ENCODE assay signal across 30 mouse cellular contexts in the genomic region with DNA sequence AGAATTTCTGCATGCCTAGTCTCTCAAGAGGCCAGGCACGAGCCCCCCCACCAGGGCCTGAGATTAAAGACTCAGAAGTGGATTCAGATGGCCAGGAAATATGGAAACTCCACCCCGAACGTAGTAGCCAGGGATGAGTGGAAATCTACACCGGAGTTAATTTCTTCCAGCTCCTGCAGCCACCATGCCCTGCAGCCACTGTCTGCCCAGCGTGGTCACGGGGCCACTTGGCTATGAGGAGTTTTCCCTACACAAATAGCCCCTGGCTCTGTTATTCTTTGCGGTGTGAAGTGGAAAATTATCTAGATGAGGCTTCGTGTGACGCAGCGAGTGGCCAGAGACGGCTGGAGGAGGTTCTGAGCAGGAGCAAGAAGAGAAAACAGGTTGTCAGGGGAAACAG.
A peak's percentile ranks its signal among the peaks of the same experiment; 100 is the strongest.
DNase-seq lines count a peak whose midpoint lies in the region; ATAC-seq and TF ChIP-seq lines count a peak whose summit lies in the region.
"Had no signal": no experiment of that assay in that cellular context is flagged by ENCODE, and none has a peak within 500 bp of the region (broad histone marks: within the 10 kb centered on the region; RNA-seq: fewer than 3 reads in every experiment).

No protein-coding gene starts in this region.

- DNase-seq in gastrocnemius, adult 2 months: peak; percentile 54
- no peak for DNase-seq in gastrocnemius, postnatal 10 days
- DNase-seq in embryo, embryonic 10.5 days (ENCODE audit: low spot score): peak; percentile 42
- peak; percentile 87 for DNase-seq in embryonic facial prominence, embryonic 11.5 days (ENCODE audit: low spot score)
- peak; percentile 44 for DNase-seq in limb, embryonic 11.5 days (ENCODE audit: low spot score)
- no peak for DNase-seq in adrenal gland, adult 18-20 months (ENCODE audit: low spot score in 2 of 2)
- DNase-seq in adrenal gland, adult 2 months: no peak
- DNase-seq: adrenal gland, postnatal 14 days; cerebellum, adult 11-12 months; heart, adult 18-20 months; heart, postnatal 4 days; kidney, adult 11 months; kidney, postnatal 25 days; liver, postnatal 0 days; lung, postnatal 4 days; right cerebral cortex, adult 18-20 months; right cerebral cortex, postnatal 4 days; thymus, adult 2 months; thymus, postnatal 36 days had no signal

- WGBS in embryonic facial prominence, embryonic 11.5 days: 21% methylated on average over 11 of the region's 11 CpGs
- WGBS in limb, embryonic 11.5 days: 36% methylated on average over 11 of the region's 11 CpGs

- TF ChIP-seq CTCF in gastrocnemius, adult 2 months (IDR thresholded peaks at IDR 0.05): no peak

- peak; percentile 76; the same call in 1 of the 2 replicates for ATAC-seq in embryonic facial prominence, embryonic 11.5 days (replicated peaks; ENCODE audit: insufficient number of reproducible peaks, low FRiP score, low TSS enrichment, low read depth)
- ATAC-seq in limb, embryonic 11.5 days (ENCODE audit: insufficient number of reproducible peaks, low FRiP score, low TSS enrichment, low read depth): no peak
- ATAC-seq: inflammation-experienced regulatory T-cells, adult 6 months; liver, embryonic 12.5 days; liver, postnatal 0 days; lung, postnatal 0 days had no signal

- intact Hi-C loops in gastrocnemius, adult 2 months (cut with DNase I): no loop called here

- H3K4me2 ChIP-seq in embryonic facial prominence, embryonic 11.5 days (ENCODE audit: low read depth, low read length): no peak overlapping the region
- no peak overlapping the region for H3K4me2 ChIP-seq in limb, embryonic 11.5 days (ENCODE audit: low read depth, severe bottlenecking)
- H3K4me2 ChIP-seq: heart, embryonic 11.5 days; hindbrain, embryonic 15.5 days; liver, embryonic 12.5 days; midbrain, embryonic 12.5 days; neural tube, embryonic 12.5 days had no signal

- peaks cover 6% of the 10 kb centered on the region for H3K4me1 ChIP-seq in embryonic facial prominence, embryonic 11.5 days (ENCODE audit: control insufficient read depth, insufficient read depth, low read length)
- H3K4me1 ChIP-seq in limb, embryonic 11.5 days (ENCODE audit: control insufficient read depth, insufficient read depth, low read length): peaks cover 6% of the 10 kb centered on the region; the same call in 1 of the 2 replicates
- H3K4me1 ChIP-seq: hindbrain, embryonic 15.5 days; liver, embryonic 12.5 days; neural tube, embryonic 12.5 days had no signal

- 0 out of 2 replicates have a peak overlapping the region, but pooled peaks have one; percentile 0 for H3K27ac ChIP-seq in gastrocnemius, adult 2 months
- H3K27ac ChIP-seq in embryonic facial prominence, embryonic 11.5 days (replicated peaks; ENCODE audit: low read depth, low read length): peak overlapping the region; percentile 70
- no peak overlapping the region for H3K27ac ChIP-seq in limb, embryonic 11.5 days (replicated peaks; ENCODE audit: low read depth, low read length)
- H3K27ac ChIP-seq: hindbrain, embryonic 15.5 days; left cerebral cortex, adult 2 months; liver, embryonic 12.5 days; midbrain, embryonic 12.5 days; neural tube, embryonic 12.5 days had no signal

- no peaks in the 10 kb centered on the region for H3K27me3 ChIP-seq in embryonic facial prominence, embryonic 11.5 days (ENCODE audit: control insufficient read depth, insufficient read depth, low read length)
- no peaks in the 10 kb centered on the region for H3K27me3 ChIP-seq in limb, embryonic 11.5 days (ENCODE audit: control insufficient read depth, insufficient read depth, low read length)
- H3K27me3 ChIP-seq: hindbrain, embryonic 15.5 days; liver, embryonic 12.5 days; midbrain, embryonic 12.5 days; neural tube, embryonic 12.5 days had no signal

- H3K9ac ChIP-seq in embryonic facial prominence, embryonic 11.5 days (replicated peaks; ENCODE audit: low read length): no peak overlapping the region
- no peak overlapping the region for H3K9ac ChIP-seq in limb, embryonic 11.5 days (ENCODE audit: low read length)
- H3K9ac ChIP-seq: hindbrain, embryonic 15.5 days; liver, embryonic 12.5 days; liver, postnatal 0 days; midbrain, embryonic 12.5 days; neural tube, embryonic 12.5 days had no signal

- H3K4me3 ChIP-seq in gastrocnemius, adult 2 months: peak overlapping the region; percentile 24
- no peak overlapping the region for H3K4me3 ChIP-seq in embryonic facial prominence, embryonic 11.5 days (ENCODE audit: low read depth, low read length)
- no peak overlapping the region for H3K4me3 ChIP-seq in limb, embryonic 11.5 days (ENCODE audit: low read depth, low read length)
- H3K4me3 ChIP-seq: hindbrain, embryonic 15.5 days; left cerebral cortex, adult 2 months; liver, embryonic 12.5 days; megakaryocyte, embryonic 14.5 days; midbrain, embryonic 12.5 days; myocyte; neural tube, embryonic 12.5 days had no signal

- H3K9me3 ChIP-seq in embryonic facial prominence, embryonic 11.5 days (replicated peaks; ENCODE audit: control insufficient read depth, low read length): no peaks in the 10 kb centered on the region
- no peaks in the 10 kb centered on the region for H3K9me3 ChIP-seq in limb, embryonic 11.5 days (ENCODE audit: control insufficient read depth, low read length)
- H3K9me3 ChIP-seq: hindbrain, embryonic 15.5 days; liver, embryonic 12.5 days; midbrain, embryonic 12.5 days had no signal

- H3K36me3 ChIP-seq in embryonic facial prominence, embryonic 11.5 days (replicated peaks; ENCODE audit: control insufficient read depth, insufficient read depth, low read depth, low read length): no peaks in the 10 kb centered on the region
- H3K36me3 ChIP-seq in limb, embryonic 11.5 days (ENCODE audit: control insufficient read depth, insufficient read depth, low read length): no peaks in the 10 kb centered on the region
- H3K36me3 ChIP-seq: G1E; hindbrain, embryonic 15.5 days; liver, embryonic 12.5 days; midbrain, embryonic 12.5 days; neural tube, embryonic 12.5 days had no signal

Comparison
In these comparisons a context has a peak if more than half of its experiments do, and no peak if none do; other contexts are left out.
1. DNase-seq: peak in gastrocnemius, adult 2 months (single experiment), embryo, embryonic 10.5 days (single experiment), embryonic facial prominence, embryonic 11.5 days (single experiment) and limb, embryonic 11.5 days (single experiment); none in gastrocnemius, postnatal 10 days (single experiment), adrenal gland, adult 18-20 months (0 of 2) and adrenal gland, adult 2 months (single experiment).